Mouse (Mus musculus): ENCODE results near the gene Brd2.
"Not testable (repeated sequence)": the region's sequence is repeated elsewhere in the genome, so short reads cannot be mapped to it uniquely, and the experiment has no call there.

Gene Brd2

GRCm38 (mm10) chr17:34122188-34122984 is at the start of gene Brd2:
Gene Brd2, minus strand, starts transcription at chr17:34122634.
- peak; percentile 98 for DNase-seq (ENCODE audit: low spot score)

GRCm38 (mm10) chr17:34170877-34171498 is 48.6 kb upstream of the Brd2 start:
- peak; percentile 85 for DNase-seq (ENCODE audit: low spot score)

- DNase-seq (ENCODE audit: low spot score): no peak
Observed at GRCm38 (mm10) chr17:34170487-34170876, 48.0 kb upstream of the Brd2 start.

- peak; percentile 60 for DNase-seq (ENCODE audit: low spot score)
Observed at GRCm38 (mm10) chr17:34169279-34169678, 46.8 kb upstream of the Brd2 start.

GRCm38 (mm10) chr17:34165033-34165730 is 42.7 kb upstream of the Brd2 start:
- DNase-seq (ENCODE audit: low spot score): no peak

- peak; percentile 47 for DNase-seq (ENCODE audit: low spot score)
Observed at GRCm38 (mm10) chr17:34164202-34164895, 41.9 kb upstream of the Brd2 start.

GRCm38 (mm10) chr17:34155534-34155933 is 33.1 kb upstream of the Brd2 start:
- no peak for DNase-seq (ENCODE audit: low spot score)

GRCm38 (mm10) chr17:34152923-34153322 is 30.5 kb upstream of the Brd2 start, which contains the start of gene H2-DMb1:
Gene H2-DMb1, plus strand, starts transcription at chr17:34153072.
- DNase-seq (ENCODE audit: low spot score): peak; percentile 68

GRCm38 (mm10) chr17:34144960-34145371 is 22.5 kb upstream of the Brd2 start:
- no peak for DNase-seq (ENCODE audit: low spot score)

GRCm38 (mm10) chr17:34144221-34144620 is 21.8 kb upstream of the Brd2 start:
- not testable (repeated sequence) for DNase-seq (ENCODE audit: low spot score)

GRCm38 (mm10) chr17:34143461-34143860 is 21.0 kb upstream of the Brd2 start:
- DNase-seq (ENCODE audit: low spot score): no peak

- no peak for DNase-seq (ENCODE audit: low spot score)
Observed at GRCm38 (mm10) chr17:34143033-34143432, 20.6 kb upstream of the Brd2 start, which contains the start of gene H2-DMb2. Gene H2-DMb2, plus strand, starts transcription at chr17:34143307.

GRCm38 (mm10) chr17:34142456-34143010 is 20.1 kb upstream of the Brd2 start:
- no peak for DNase-seq (ENCODE audit: low spot score)

- DNase-seq (ENCODE audit: low spot score): no peak
Observed at GRCm38 (mm10) chr17:34141448-34141847, 19.0 kb upstream of the Brd2 start.

GRCm38 (mm10) chr17:34140240-34140639 is 17.8 kb upstream of the Brd2 start:
- no peak for DNase-seq (ENCODE audit: low spot score)

GRCm38 (mm10) chr17:34139416-34139815 is 17.0 kb upstream of the Brd2 start:
- DNase-seq (ENCODE audit: low spot score): peak; percentile 74

GRCm38 (mm10) chr17:34138655-34139054 is 16.2 kb upstream of the Brd2 start:
- DNase-seq (ENCODE audit: low spot score): no peak

- DNase-seq (ENCODE audit: low spot score): no peak
Observed at GRCm38 (mm10) chr17:34137601-34138000, 15.2 kb upstream of the Brd2 start.

- peak; percentile 95 for DNase-seq (ENCODE audit: low spot score)
Observed at GRCm38 (mm10) chr17:34135297-34136224, 13.1 kb upstream of the Brd2 start.

GRCm38 (mm10) chr17:34134451-34134850 is 12.0 kb upstream of the Brd2 start:
- DNase-seq (ENCODE audit: low spot score): no peak

- no peak for DNase-seq (ENCODE audit: low spot score)
Observed at GRCm38 (mm10) chr17:34133289-34133688, 10.9 kb upstream of the Brd2 start.

All from embryo, embryonic 10 days (tissue).